In the genomic region with DNA sequence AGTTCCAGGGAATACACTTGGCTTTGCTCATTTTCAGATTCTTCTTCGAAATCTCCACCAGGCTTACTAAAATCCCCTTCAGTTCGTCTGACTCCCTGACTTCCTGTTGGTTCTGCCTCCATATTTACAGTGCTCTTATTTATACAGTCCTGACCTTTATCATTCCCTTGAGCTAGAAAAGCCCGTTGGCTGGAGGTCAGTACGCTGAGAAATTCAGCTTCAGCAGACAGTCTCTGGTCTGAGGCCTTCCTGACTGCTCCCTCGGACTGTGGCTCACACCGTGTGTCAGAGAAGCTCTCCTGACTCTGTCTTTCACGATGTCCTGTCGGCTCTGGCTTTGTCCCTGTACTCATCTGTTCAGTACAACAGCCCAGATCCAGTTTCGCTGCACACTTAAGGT, we compare ENCODE assay signal across 19 mouse cellular contexts. TPM values are rescaled to one million over a fixed set of nuclear protein-coding genes. Genes with fewer than 3 reads are reported as not detected.
DNase-seq lines count a peak whose midpoint lies in the region; ATAC-seq lines count a peak whose summit lies in the region.
"Had no signal": no experiment of that assay in that cellular context is flagged by ENCODE, and none has a peak within 500 bp of the region (broad histone marks: within the 10 kb centered on the region; RNA-seq: fewer than 3 reads in every experiment).

No protein-coding gene starts in this region.

- H3K4me2 ChIP-seq in liver, embryonic 11.5 days: no peak overlapping the region
- H3K4me2 ChIP-seq in neural tube, embryonic 15.5 days: no peak overlapping the region
- H3K4me2 ChIP-seq: forebrain, embryonic 12.5 days; heart, embryonic 12.5 days; neural tube, embryonic 12.5 days had no signal

- H3K4me3 ChIP-seq in liver, embryonic 11.5 days (ENCODE audit: low read depth, low read length): no peak overlapping the region
- no peak overlapping the region for H3K4me3 ChIP-seq in neural tube, embryonic 15.5 days (replicated peaks)
- H3K4me3 ChIP-seq: forebrain, embryonic 12.5 days; heart, embryonic 12.5 days; midbrain, embryonic 10.5 days; neural tube, embryonic 12.5 days had no signal

- no peaks in the 10 kb centered on the region for H3K4me1 ChIP-seq in liver, embryonic 11.5 days (replicated peaks; ENCODE audit: control insufficient read depth, insufficient read depth, low read length)
- H3K4me1 ChIP-seq in neural tube, embryonic 15.5 days: no peaks in the 10 kb centered on the region
- H3K4me1 ChIP-seq: forebrain, embryonic 12.5 days; heart, embryonic 12.5 days; midbrain, embryonic 10.5 days; neural tube, embryonic 12.5 days had no signal

- DNase-seq in adrenal gland, adult 2 months: peak; percentile 50
- DNase-seq in adrenal gland, postnatal 4 days (ENCODE audit: low spot score in 2 of 2): no peak
- peak; percentile 4 for DNase-seq in lung, postnatal 25 days (ENCODE audit: low spot score)
- DNase-seq in lung, postnatal 14 days: no peak
- DNase-seq in liver, embryonic 11.5 days (ENCODE audit: low spot score): no peak
- DNase-seq in urinary bladder, postnatal 4 days (ENCODE audit: low spot score in 2 of 2): no peak
- no peak for DNase-seq in right cerebral cortex, postnatal 25 days
- DNase-seq: cerebellum, postnatal 10 days; heart, postnatal 4 days; right cerebral cortex, postnatal 14 days; thymus, postnatal 14 days had no signal

- H3K9ac ChIP-seq in liver, embryonic 11.5 days (ENCODE audit: low read depth, low read length): no peak overlapping the region
- H3K9ac ChIP-seq in neural tube, embryonic 15.5 days (replicated peaks): no peak overlapping the region
- H3K9ac ChIP-seq: forebrain, embryonic 12.5 days; heart, embryonic 12.5 days; neural tube, embryonic 12.5 days had no signal

- 72% methylated on average over 9 of the region's 9 CpGs for WGBS in liver, embryonic 11.5 days
- WGBS in neural tube, embryonic 15.5 days: 84% methylated on average over 9 of the region's 9 CpGs

- H3K27me3 ChIP-seq in liver, embryonic 11.5 days (replicated peaks; ENCODE audit: control insufficient read depth, insufficient read depth, low read length): no peaks in the 10 kb centered on the region
- H3K27me3 ChIP-seq in neural tube, embryonic 15.5 days (replicated peaks): no peaks in the 10 kb centered on the region
- H3K27me3 ChIP-seq: forebrain, embryonic 12.5 days; heart, embryonic 12.5 days; neural tube, embryonic 12.5 days had no signal

- H3K36me3 ChIP-seq in liver, embryonic 11.5 days (ENCODE audit: control insufficient read depth, insufficient read depth, low read length): no peaks in the 10 kb centered on the region
- H3K36me3 ChIP-seq in neural tube, embryonic 15.5 days: no peaks in the 10 kb centered on the region
- H3K36me3 ChIP-seq: forebrain, embryonic 12.5 days; midbrain, embryonic 10.5 days; neural tube, embryonic 12.5 days had no signal

- peak; percentile 47 for ATAC-seq in liver, embryonic 11.5 days (replicated peaks; ENCODE audit: low FRiP score)
- no peak for ATAC-seq in neural tube, embryonic 15.5 days (ENCODE audit: low FRiP score)
- ATAC-seq: hindbrain, postnatal 0 days had no signal

- no peaks in the 10 kb centered on the region for H3K9me3 ChIP-seq in liver, embryonic 11.5 days (ENCODE audit: control insufficient read depth, low read length)
- no peaks in the 10 kb centered on the region for H3K9me3 ChIP-seq in neural tube, embryonic 15.5 days (replicated peaks)
- H3K9me3 ChIP-seq: forebrain, embryonic 12.5 days; heart, embryonic 12.5 days; midbrain, embryonic 10.5 days; neural tube, embryonic 12.5 days had no signal

- H3K27ac ChIP-seq in liver, embryonic 11.5 days (ENCODE audit: low read depth, low read length): peak overlapping the region; percentile 28; the same call in 1 of the 2 replicates
- H3K27ac ChIP-seq in neural tube, embryonic 15.5 days (replicated peaks): no peak overlapping the region
- H3K27ac ChIP-seq: forebrain, embryonic 12.5 days; hindbrain, postnatal 0 days; midbrain, embryonic 10.5 days; neural tube, embryonic 12.5 days; stomach, postnatal 0 days had no signal

RNA-seq across cellular contexts. Expression of a gene that starts 42.2 kb away (rescaled TPM):
- total RNA-seq in adrenal gland, adult 2 months (2021): 1 to 10 TPM; 7.6 to 9.2 TPM
- 1.4 and 1.5 TPM in 2 replicates for polyA plus RNA-seq in adrenal gland, adult 2 months (2012; rRNA removed)
- 10 to 100 TPM; 12.6 to 16.0 TPM for total RNA-seq in adrenal gland, postnatal 4 days (2021)
- 10.5 and 15.4 TPM in 2 replicates for polyA plus RNA-seq in liver, embryonic 11.5 days (2014; fragmentation: Nextera tagmentation; extraction: Ambion mirVana)
- 5.4 and 7.0 TPM in 2 replicates for polyA plus RNA-seq in neural tube, embryonic 15.5 days (2015; fragmentation: Nextera tagmentation; extraction: Ambion mirVana)

RNA-seq across cellular contexts. Expression of a gene that starts 42.5 kb away (rescaled TPM):
- 100 to 1,000 TPM; 152 to 249 TPM for total RNA-seq in adrenal gland, adult 2 months (2021)
- 184 and 207 TPM in 2 replicates for polyA plus RNA-seq in adrenal gland, adult 2 months (2012; rRNA removed)
- 100 to 1,000 TPM; 220 to 286 TPM for total RNA-seq in adrenal gland, postnatal 4 days (2021)
- 182 and 192 TPM in 2 replicates for polyA plus RNA-seq in liver, embryonic 11.5 days (2014; fragmentation: Nextera tagmentation; extraction: Ambion mirVana)
- polyA plus RNA-seq in neural tube, embryonic 15.5 days (2015; fragmentation: Nextera tagmentation; extraction: Ambion mirVana): 129 and 134 TPM in 2 replicates

RNA-seq across cellular contexts. Expression of a gene that starts 48.7 kb away (rescaled TPM):
- total RNA-seq in adrenal gland, adult 2 months (2021): under 1 TPM; 0.17 to 0.24 TPM
- polyA plus RNA-seq in adrenal gland, adult 2 months (2012; rRNA removed): 0.52 and 0.85 TPM in 2 replicates
- 1 to 10 TPM; 1.1 to 1.3 TPM for total RNA-seq in adrenal gland, postnatal 4 days (2021)
- polyA plus RNA-seq in liver, embryonic 11.5 days (2014; fragmentation: Nextera tagmentation; extraction: Ambion mirVana): 0.21 and 0.29 TPM in 2 replicates
- 0.87 and 1.2 TPM in 2 replicates for polyA plus RNA-seq in neural tube, embryonic 15.5 days (2015; fragmentation: Nextera tagmentation; extraction: Ambion mirVana)
- total RNA-seq: monocyte, adult 5-6 weeks had no signal

Comparison
In these comparisons a context has a peak if more than half of its experiments do, and no peak if none do; other contexts are left out.
1. DNase-seq: peak in adrenal gland, adult 2 months (single experiment) and lung, postnatal 25 days (single experiment); none in adrenal gland, postnatal 4 days (0 of 2), lung, postnatal 14 days (single experiment), liver, embryonic 11.5 days (single experiment), urinary bladder, postnatal 4 days (0 of 2) and right cerebral cortex, postnatal 25 days (single experiment).